Mouse (Mus musculus): ENCODE data around the gene Pdk1.

Gene Pdk1

DNA sequence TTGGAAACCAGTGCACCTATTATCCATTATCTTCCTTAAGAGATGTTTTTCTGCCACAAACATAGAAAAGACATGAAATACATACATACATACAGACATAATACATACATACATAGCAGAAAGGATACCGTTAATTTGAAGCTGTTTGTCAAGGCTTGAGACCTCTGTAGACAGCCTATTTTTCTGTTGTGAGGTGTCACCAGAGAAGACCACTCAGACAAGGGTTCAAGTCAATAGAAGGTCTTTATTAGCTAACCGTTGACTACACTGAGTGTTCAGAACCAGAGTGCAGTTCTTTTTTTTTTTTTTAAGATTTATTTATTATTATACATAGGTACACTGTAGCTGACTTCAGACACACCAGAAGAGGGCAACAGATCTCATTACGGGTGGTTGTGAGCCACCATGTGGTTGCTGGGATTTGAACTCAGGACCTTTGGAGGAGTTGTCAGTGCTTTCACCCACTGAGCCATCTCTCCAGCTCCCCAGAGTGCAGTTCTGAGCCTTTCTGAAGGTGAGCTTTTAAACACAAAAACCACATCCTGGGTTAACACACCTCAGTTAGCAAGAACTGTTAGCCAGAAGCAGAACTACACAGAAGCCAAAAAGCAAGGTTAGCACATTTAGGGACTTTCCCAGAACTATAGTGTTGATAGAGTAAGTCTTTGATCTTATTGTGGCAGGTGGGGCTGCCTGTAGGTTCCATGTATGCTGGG lies 68.1 kb downstream of the Pdk1 start:
- DNase-seq: no peak

DNA sequence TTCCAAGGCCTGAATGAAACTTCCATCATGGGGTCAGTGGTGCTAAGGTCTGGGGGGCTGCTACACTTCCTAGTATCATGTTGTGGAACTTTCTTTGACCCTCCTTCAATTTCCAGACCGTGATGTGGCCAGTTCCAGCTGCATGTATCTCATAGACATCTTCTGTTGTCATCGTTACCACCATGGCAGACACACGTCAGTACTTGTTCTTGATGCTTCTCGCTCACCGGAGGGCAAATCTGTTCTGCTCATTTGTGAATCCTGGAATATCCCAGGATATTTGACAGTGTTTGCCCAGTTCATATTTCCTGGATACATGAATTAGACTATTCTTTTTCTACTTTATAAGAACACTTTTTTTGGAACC lies 68.7 kb downstream of the Pdk1 start:
- DNase-seq: no peak

DNA sequence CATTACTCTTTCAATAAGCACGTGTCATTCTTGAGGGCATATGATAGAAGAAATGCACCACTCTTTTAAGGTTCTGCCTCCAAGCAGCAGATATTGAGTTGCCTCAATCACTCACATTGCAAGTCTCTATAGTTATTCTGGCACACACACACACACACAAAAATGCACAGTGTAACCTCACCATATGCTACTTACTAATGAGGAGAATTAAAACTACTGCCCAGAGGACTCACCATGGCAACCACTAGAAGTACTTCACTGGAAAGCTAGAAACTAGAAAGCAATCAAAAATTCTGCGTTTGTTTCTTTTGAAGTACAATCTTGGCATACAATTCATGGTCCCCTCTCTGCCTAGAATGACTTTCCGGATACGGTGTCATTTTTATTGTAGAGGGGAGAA lies 78.2 kb downstream of the Pdk1 start:
- DNase-seq: no peak
